Mouse (Mus musculus): ENCODE data around the gene Pim1. TPM values are rescaled to one million over a fixed set of nuclear protein-coding genes. Genes with fewer than 3 reads are reported as not detected.
A peak's percentile ranks its signal among the peaks of the same experiment; 100 is the strongest.
"Not testable (repeated sequence)": the region's sequence is repeated elsewhere in the genome, so short reads cannot be mapped to it uniquely, and the experiment has no call there.

Pim1 gene
- 20.1 and 20.3 TPM in 2 replicates for polyA plus RNA-seq (2016; fragmentation: Nextera tagmentation; extraction: Ambion mirVana)

- under 1% methylated on average over 83 of the region's 99 CpGs for WGBS
- peak; percentile 69 for ATAC-seq (ENCODE audit: insufficient number of reproducible peaks, insufficient read depth, low FRiP score, low TSS enrichment)
- H3K27me3 ChIP-seq = no peaks in the 10 kb centered on the region
- peaks cover 15% of the 10 kb centered on the region for H3K36me3 ChIP-seq
- peak within 1 kb of the TSS; percentile 88 for H3K9ac ChIP-seq
- peak within 1 kb of the TSS; percentile 96 for H3K27ac ChIP-seq
- H3K4me2 ChIP-seq (replicated peaks) = peak within 1 kb of the TSS; percentile 74
- H3K4me3 ChIP-seq = peak within 1 kb of the TSS; percentile 81
- H3K9me3 ChIP-seq = no peaks in the 10 kb centered on the region
- H3K4me1 ChIP-seq = peaks cover 15% of the 10 kb centered on the region
Measured at GRCm38 (mm10) chr17:29490713-29491581, at the start of gene Pim1. TSS of gene Pim1 (plus strand) at chr17:29490753.

- H3K9me3 ChIP-seq = no peaks in the 10 kb centered on the region
- H3K27me3 ChIP-seq = no peaks in the 10 kb centered on the region
- H3K36me3 ChIP-seq = no peaks in the 10 kb centered on the region
- no peak for ATAC-seq (ENCODE audit: insufficient number of reproducible peaks, insufficient read depth, low FRiP score, low TSS enrichment)
- H3K4me1 ChIP-seq = peaks cover 34% of the 10 kb centered on the region
- H3K4me3 ChIP-seq = no peak overlapping the region
- H3K9ac ChIP-seq = no peak overlapping the region
- H3K4me2 ChIP-seq (replicated peaks) = no peak overlapping the region
- H3K27ac ChIP-seq = no peak overlapping the region
- WGBS = 73% methylated on average over 4 of the region's 4 CpGs
Measured at GRCm38 (mm10) chr17:29441562-29441961, 49.0 kb upstream of the Pim1 start.

- Histone ChIP-seq H3K4me3 (no peak overlapping the region), H3K27ac (no peak overlapping the region), H3K9ac (no peak overlapping the region), H3K27me3 (no peaks in the 10 kb centered on the region), H3K4me1 (peaks cover 28% of the 10 kb centered on the region), H3K4me2 (replicated peaks) (no peak overlapping the region), H3K9me3 (no peaks in the 10 kb centered on the region), H3K36me3 (no peaks in the 10 kb centered on the region)
- ATAC-seq (ENCODE audit: insufficient number of reproducible peaks, insufficient read depth, low FRiP score, low TSS enrichment) = no peak
- 62% methylated on average over 7 of the region's 7 CpGs for WGBS
Measured at GRCm38 (mm10) chr17:29442131-29442557, 48.4 kb upstream of the Pim1 start.

- ATAC-seq (ENCODE audit: insufficient number of reproducible peaks, insufficient read depth, low FRiP score, low TSS enrichment) = no peak
- no peaks in the 10 kb centered on the region for H3K36me3 ChIP-seq
- peaks cover 21% of the 10 kb centered on the region for H3K4me1 ChIP-seq
- no peaks in the 10 kb centered on the region for H3K9me3 ChIP-seq
- H3K4me2 ChIP-seq (replicated peaks) = no peak overlapping the region
- H3K27ac ChIP-seq = no peak overlapping the region
- no peak overlapping the region for H3K4me3 ChIP-seq
- WGBS = 73% methylated on average over 4 of the region's 4 CpGs
- no peaks in the 10 kb centered on the region for H3K27me3 ChIP-seq
- H3K9ac ChIP-seq = no peak overlapping the region
Measured at GRCm38 (mm10) chr17:29443724-29444123, 46.8 kb upstream of the Pim1 start.

- H3K9me3 ChIP-seq = no peaks in the 10 kb centered on the region
- no peak overlapping the region for H3K4me2 ChIP-seq (replicated peaks)
- H3K36me3 ChIP-seq = no peaks in the 10 kb centered on the region
- 25% methylated on average over 8 of the region's 8 CpGs for WGBS
- peaks cover 18% of the 10 kb centered on the region for H3K4me1 ChIP-seq
- H3K27me3 ChIP-seq = no peaks in the 10 kb centered on the region
- H3K4me3 ChIP-seq = no peak overlapping the region
- peak overlapping the region; percentile 72 for H3K27ac ChIP-seq
- ATAC-seq (ENCODE audit: insufficient number of reproducible peaks, insufficient read depth, low FRiP score, low TSS enrichment) = no peak
- H3K9ac ChIP-seq = no peak overlapping the region
Measured at GRCm38 (mm10) chr17:29445072-29445471, 45.5 kb upstream of the Pim1 start.

GRCm38 (mm10) chr17:29447323-29447722, 43.2 kb upstream of the Pim1 start:
- H3K4me1 ChIP-seq = peaks cover 24% of the 10 kb centered on the region
- 52% methylated on average over 3 of the region's 3 CpGs for WGBS
- no peaks in the 10 kb centered on the region for H3K27me3 ChIP-seq
- no peak overlapping the region for H3K27ac ChIP-seq
- no peaks in the 10 kb centered on the region for H3K9me3 ChIP-seq
- no peak overlapping the region for H3K4me2 ChIP-seq (replicated peaks)
- H3K36me3 ChIP-seq = no peaks in the 10 kb centered on the region
- H3K4me3 ChIP-seq = no peak overlapping the region
- no peak for ATAC-seq (ENCODE audit: insufficient number of reproducible peaks, insufficient read depth, low FRiP score, low TSS enrichment)
- no peak overlapping the region for H3K9ac ChIP-seq

GRCm38 (mm10) chr17:29448055-29448454, 42.5 kb upstream of the Pim1 start:
- H3K4me1 ChIP-seq = peaks cover 24% of the 10 kb centered on the region
- no peak for ATAC-seq (ENCODE audit: insufficient number of reproducible peaks, insufficient read depth, low FRiP score, low TSS enrichment)
- WGBS = 45% methylated on average over 8 of the region's 8 CpGs
- H3K9me3 ChIP-seq = no peaks in the 10 kb centered on the region
- no peak overlapping the region for H3K4me2 ChIP-seq (replicated peaks)
- H3K9ac ChIP-seq = no peak overlapping the region
- no peaks in the 10 kb centered on the region for H3K36me3 ChIP-seq
- no peak overlapping the region for H3K4me3 ChIP-seq
- no peaks in the 10 kb centered on the region for H3K27me3 ChIP-seq
- peak overlapping the region; percentile 75 for H3K27ac ChIP-seq

- Histone ChIP-seq H3K4me2 (replicated peaks) (no peak overlapping the region), H3K9ac (no peak overlapping the region), H3K4me3 (no peak overlapping the region), H3K27me3 (no peaks in the 10 kb centered on the region), H3K27ac (no peak overlapping the region), H3K36me3 (no peaks in the 10 kb centered on the region), H3K4me1 (peaks cover 24% of the 10 kb centered on the region), H3K9me3 (no peaks in the 10 kb centered on the region)
- 68% methylated on average over 2 of the region's 2 CpGs for WGBS
- no peak for ATAC-seq (ENCODE audit: insufficient number of reproducible peaks, insufficient read depth, low FRiP score, low TSS enrichment)
Measured at GRCm38 (mm10) chr17:29448561-29448960, 42.0 kb upstream of the Pim1 start.

GRCm38 (mm10) chr17:29450899-29451840, 39.4 kb upstream of the Pim1 start:
- WGBS = 3% methylated on average over 34 of the region's 34 CpGs
- Histone ChIP-seq H3K4me3 (peak overlapping the region; percentile 9; the same call in 1 of the 2 replicates), H3K9ac (peak overlapping the region; percentile 27), H3K9me3 (0 out of 2 replicates have a peak, but pooled peaks cover 2% of the 10 kb centered on the region), H3K36me3 (no peaks in the 10 kb centered on the region), H3K4me1 (peaks cover 16% of the 10 kb centered on the region), H3K27me3 (no peaks in the 10 kb centered on the region), H3K27ac (peak overlapping the region; percentile 85), H3K4me2 (replicated peaks) (peak overlapping the region; percentile 46)
- peak; percentile 57; the same call in 1 of the 2 replicates for ATAC-seq (ENCODE audit: insufficient number of reproducible peaks, insufficient read depth, low FRiP score, low TSS enrichment)

- H3K9me3 ChIP-seq = 0 out of 2 replicates have a peak, but pooled peaks cover 2% of the 10 kb centered on the region
- no peaks in the 10 kb centered on the region for H3K36me3 ChIP-seq
- H3K4me2 ChIP-seq (replicated peaks) = peak overlapping the region; percentile 46; the same call in 1 of the 2 replicates
- peak overlapping the region; percentile 61 for H3K27ac ChIP-seq
- H3K27me3 ChIP-seq = no peaks in the 10 kb centered on the region
- H3K9ac ChIP-seq = peak overlapping the region; percentile 27; the same call in 1 of the 2 replicates
- no peak overlapping the region for H3K4me3 ChIP-seq
- WGBS = 24% methylated on average over 8 of the region's 8 CpGs
- H3K4me1 ChIP-seq = peaks cover 19% of the 10 kb centered on the region
- ATAC-seq (ENCODE audit: insufficient number of reproducible peaks, insufficient read depth, low FRiP score, low TSS enrichment) = no peak
Measured at GRCm38 (mm10) chr17:29451841-29452210, 38.7 kb upstream of the Pim1 start.

GRCm38 (mm10) chr17:29454119-29454518, 36.4 kb upstream of the Pim1 start:
- not testable (repeated sequence) for H3K27me3 ChIP-seq; H3K27ac ChIP-seq; H3K9me3 ChIP-seq; H3K4me2 ChIP-seq (replicated peaks); H3K4me3 ChIP-seq; H3K36me3 ChIP-seq; H3K9ac ChIP-seq; ATAC-seq (ENCODE audit: insufficient number of reproducible peaks, insufficient read depth, low FRiP score, low TSS enrichment)
- WGBS = 77% methylated on average over 2 of the region's 3 CpGs
- peaks cover 38% of the 10 kb centered on the region for H3K4me1 ChIP-seq

Data from embryonic facial prominence, embryonic 12.5 days (tissue).